Mouse (Mus musculus): Measurements from ENCODE around the gene Srrm2. TPM values are rescaled to one million over a fixed set of nuclear protein-coding genes. Genes with fewer than 3 reads are reported as not detected.

The Srrm2 gene
- polyA plus RNA-seq, 1 experiment: 671 TPM

DNA sequence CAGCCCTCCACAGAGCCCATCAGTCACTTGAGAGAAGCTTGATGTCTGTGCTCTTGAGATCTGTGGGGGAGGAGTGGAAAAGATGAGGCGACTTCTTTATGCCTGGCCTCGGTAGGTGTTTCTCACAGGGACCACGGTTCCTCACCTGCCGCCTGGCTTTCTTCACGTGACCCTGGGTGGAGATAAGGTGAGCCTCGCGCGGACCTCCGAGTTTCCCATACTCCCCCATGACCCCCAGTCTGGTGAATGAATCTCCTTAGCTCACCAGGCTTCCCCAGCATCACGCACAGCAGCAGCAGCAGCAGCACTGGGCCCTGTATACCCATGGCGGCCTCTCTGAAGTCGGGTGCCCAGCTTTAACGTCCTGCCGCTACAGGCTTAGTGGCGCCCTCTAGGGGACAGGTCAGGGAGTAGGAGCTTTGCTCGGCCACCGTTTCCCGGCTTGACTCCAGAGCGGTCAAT, 53.5 kb downstream of the Srrm2 start, which contains the start of the genes Prss32 and Prss41:
Gene Prss32 (plus strand): TSS at position 44 of the 462 bp plus-strand sequence.
Gene Prss41 (minus strand): TSS at position 361 of the 462 bp plus-strand sequence.
- no peak within 1 kb of the TSS for H3K27ac ChIP-seq (ENCODE audit: insufficient read depth, low read length)
- 32% methylated on average over 19 of the region's 19 CpGs for WGBS
- 0 out of 2 replicates have a peak, but pooled peaks cover 2% of the 10 kb centered on the region for H3K27me3 ChIP-seq (ENCODE audit: control insufficient read depth, insufficient read depth, low read length)
- TF ChIP-seq CTCF (IDR thresholded peaks at IDR 0.05; ENCODE audit: extremely low read depth, insufficient read depth, insufficient read length, insufficient replicate concordance) (peak; percentile 78; the same call in 1 of the 2 replicates), POLR2A (IDR thresholded peaks at IDR 0.05; ENCODE audit: low read depth, low read length) (no peak)
- no peaks in the 10 kb centered on the region for H3K36me3 ChIP-seq (ENCODE audit: control insufficient read depth, insufficient read depth, low read length)
- no peak within 1 kb of the TSS for H3K4me3 ChIP-seq (ENCODE audit: extremely low read depth, insufficient read depth, insufficient read length)
- DNase-seq (ENCODE audit: low read depth in 1 of 2, low spot score in 2 of 2): peak in 1 of 2 experiments; percentile 61
- H3K4me1 ChIP-seq (ENCODE audit: control insufficient read depth, insufficient read depth, insufficient read length): no peaks in the 10 kb centered on the region

DNA sequence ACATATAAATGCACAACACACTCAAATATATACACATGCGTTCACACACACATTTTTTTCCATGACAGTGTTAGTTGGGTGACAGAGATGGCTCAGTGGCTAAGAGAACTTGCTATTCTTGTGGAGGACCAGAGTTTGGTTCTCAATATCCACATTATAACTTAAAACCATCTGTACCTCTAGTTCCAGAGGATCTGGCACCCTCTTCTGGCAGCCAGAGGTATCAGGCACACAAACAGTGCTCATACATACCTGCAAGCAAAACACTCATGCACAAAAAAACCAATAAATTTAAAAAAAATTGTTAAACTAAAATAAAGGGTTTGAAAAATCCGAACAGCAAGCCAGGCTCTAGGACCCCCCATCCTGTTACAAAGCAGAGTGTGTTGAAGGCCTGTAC, 59.7 kb downstream of the Srrm2 start:
- WGBS: 83% methylated on average over 2 of the region's 2 CpGs
- no peaks in the 10 kb centered on the region for H3K36me3 ChIP-seq (ENCODE audit: control insufficient read depth, insufficient read depth, low read length)
- DNase-seq (ENCODE audit: low read depth in 1 of 2, low spot score in 2 of 2): no peak
- H3K4me1 ChIP-seq (ENCODE audit: control insufficient read depth, insufficient read depth, insufficient read length): no peaks in the 10 kb centered on the region
- no peak overlapping the region for H3K4me3 ChIP-seq (ENCODE audit: extremely low read depth, insufficient read depth, insufficient read length)
- no peaks in the 10 kb centered on the region for H3K27me3 ChIP-seq (ENCODE audit: control insufficient read depth, insufficient read depth, low read length)
- no peak overlapping the region for H3K27ac ChIP-seq (ENCODE audit: insufficient read depth, low read length)
- TF ChIP-seq CTCF (IDR thresholded peaks at IDR 0.05; ENCODE audit: extremely low read depth, insufficient read depth, insufficient read length, insufficient replicate concordance): no peak
- no peak for TF ChIP-seq POLR2A (IDR thresholded peaks at IDR 0.05; ENCODE audit: low read depth, low read length)

DNA sequence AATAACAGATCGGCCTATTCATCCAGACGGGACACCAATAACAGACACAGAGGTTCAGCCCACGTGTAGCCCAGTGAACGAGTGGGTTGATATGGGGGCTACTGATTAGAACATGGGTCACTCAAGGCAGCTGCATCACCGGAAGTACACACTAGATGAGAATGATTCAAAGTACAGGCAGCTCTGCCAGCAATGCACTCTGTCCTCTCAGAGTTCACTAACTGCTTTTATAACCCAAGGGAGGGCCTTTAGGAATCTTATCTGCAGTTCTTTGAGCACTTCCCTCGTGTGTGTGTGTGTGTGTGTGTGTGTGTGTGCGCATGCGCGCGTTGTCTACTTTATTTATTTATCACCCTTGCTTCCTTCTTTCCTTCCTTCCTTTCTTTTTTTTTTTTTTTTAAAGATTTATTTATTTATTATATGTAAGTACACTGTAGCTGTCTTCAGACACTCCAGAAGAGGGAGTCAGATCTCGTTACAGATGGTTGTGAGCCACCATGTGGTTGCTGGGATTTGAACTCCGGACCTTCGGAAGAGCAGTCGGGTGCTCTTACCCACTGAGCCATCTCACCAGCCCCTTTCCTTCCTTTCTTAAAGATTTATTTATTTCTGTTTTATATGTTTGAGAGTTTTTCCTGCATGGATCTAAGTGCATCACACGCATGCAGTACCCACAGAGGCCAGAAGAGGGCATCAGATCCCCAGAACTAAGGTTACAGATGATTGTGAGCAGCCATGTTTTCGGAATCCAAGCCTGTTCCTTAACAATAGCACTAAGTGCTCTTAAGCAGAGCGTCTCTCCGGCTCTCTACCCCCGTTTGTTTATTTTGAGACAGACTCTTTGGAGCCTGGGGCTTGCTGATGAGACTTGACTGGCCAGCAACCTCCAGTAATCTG, 60.8 kb downstream of the Srrm2 start:
- Histone ChIP-seq H3K4me3 (ENCODE audit: extremely low read depth, insufficient read depth, insufficient read length) (no peak overlapping the region), H3K4me1 (ENCODE audit: control insufficient read depth, insufficient read depth, insufficient read length) (no peaks in the 10 kb centered on the region), H3K27me3 (ENCODE audit: control insufficient read depth, insufficient read depth, low read length) (no peaks in the 10 kb centered on the region), H3K36me3 (ENCODE audit: control insufficient read depth, insufficient read depth, low read length) (no peaks in the 10 kb centered on the region), H3K27ac (ENCODE audit: insufficient read depth, low read length) (no peak overlapping the region)
- TF ChIP-seq CTCF (IDR thresholded peaks at IDR 0.05; ENCODE audit: extremely low read depth, insufficient read depth, insufficient read length, insufficient replicate concordance): peak; percentile 48; the same call in 1 of the 2 replicates
- TF ChIP-seq POLR2A (IDR thresholded peaks at IDR 0.05; ENCODE audit: low read depth, low read length): no peak
- peak in 1 of 2 experiments; percentile 28 for DNase-seq (ENCODE audit: low read depth in 1 of 2, low spot score in 2 of 2)
- 58% methylated on average over 18 of the region's 19 CpGs for WGBS

DNA sequence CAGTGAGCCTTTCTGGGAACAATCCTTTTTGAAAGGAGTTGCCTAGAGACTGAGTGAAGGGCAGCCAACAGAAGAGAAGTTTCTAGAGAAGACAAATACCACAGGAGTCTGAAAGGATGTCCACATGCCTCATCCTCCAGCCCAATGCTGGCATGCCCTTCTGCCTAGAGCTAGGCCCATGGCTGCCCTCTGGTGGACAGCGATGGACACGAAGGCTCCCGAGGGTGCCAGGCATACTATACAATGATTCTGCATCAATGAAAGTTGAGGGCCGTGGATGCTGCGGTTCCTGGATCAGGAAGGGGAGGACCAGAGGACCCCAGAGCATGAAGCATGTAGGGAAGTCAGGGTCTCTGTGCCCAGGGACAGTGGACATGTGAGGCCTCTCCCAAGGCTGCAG, 63.0 kb downstream of the Srrm2 start:
- Histone ChIP-seq H3K27ac (ENCODE audit: insufficient read depth, low read length) (no peak overlapping the region), H3K36me3 (ENCODE audit: control insufficient read depth, insufficient read depth, low read length) (no peaks in the 10 kb centered on the region), H3K27me3 (ENCODE audit: control insufficient read depth, insufficient read depth, low read length) (no peaks in the 10 kb centered on the region), H3K4me3 (ENCODE audit: extremely low read depth, insufficient read depth, insufficient read length) (no peak overlapping the region), H3K4me1 (ENCODE audit: control insufficient read depth, insufficient read depth, insufficient read length) (no peaks in the 10 kb centered on the region)
- TF ChIP-seq POLR2A (IDR thresholded peaks at IDR 0.05; ENCODE audit: low read depth, low read length) (no peak), CTCF (IDR thresholded peaks at IDR 0.05; ENCODE audit: extremely low read depth, insufficient read depth, insufficient read length, insufficient replicate concordance) (peak; percentile 48; the same call in 1 of the 2 replicates)
- WGBS: 41% methylated on average over 5 of the region's 5 CpGs
- peak in 1 of 2 experiments; percentile 46 for DNase-seq (ENCODE audit: low read depth in 1 of 2, low spot score in 2 of 2)

DNA sequence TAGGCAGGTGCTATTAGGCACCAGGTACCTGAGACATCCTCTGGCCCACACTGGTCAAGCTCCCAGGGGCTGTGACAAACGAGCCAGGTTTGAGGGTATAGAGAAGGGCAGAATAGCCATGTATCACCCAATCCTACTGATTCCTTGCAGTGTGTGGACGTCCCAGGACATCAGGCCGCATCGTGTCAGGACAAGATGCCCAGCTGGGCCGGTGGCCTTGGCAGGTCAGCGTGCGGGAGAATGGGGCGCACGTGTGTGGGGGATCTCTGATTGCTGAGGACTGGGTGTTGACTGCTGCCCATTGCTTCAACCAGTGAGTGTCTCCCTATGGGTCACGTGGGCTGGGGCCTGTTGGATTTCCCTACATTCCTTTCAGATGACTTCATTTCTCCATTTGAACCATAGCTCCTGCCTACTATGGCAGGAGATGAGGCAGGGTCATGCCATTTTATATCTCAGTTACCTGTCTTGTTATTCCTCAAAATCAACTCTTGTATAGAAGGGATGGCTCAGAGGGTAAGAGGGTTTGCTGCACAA, 64.0 kb downstream of the Srrm2 start:
- TF ChIP-seq CTCF (IDR thresholded peaks at IDR 0.05; ENCODE audit: extremely low read depth, insufficient read depth, insufficient read length, insufficient replicate concordance): no peak
- no peak for TF ChIP-seq POLR2A (IDR thresholded peaks at IDR 0.05; ENCODE audit: low read depth, low read length)
- H3K4me3 ChIP-seq (ENCODE audit: extremely low read depth, insufficient read depth, insufficient read length): no peak overlapping the region

DNA sequence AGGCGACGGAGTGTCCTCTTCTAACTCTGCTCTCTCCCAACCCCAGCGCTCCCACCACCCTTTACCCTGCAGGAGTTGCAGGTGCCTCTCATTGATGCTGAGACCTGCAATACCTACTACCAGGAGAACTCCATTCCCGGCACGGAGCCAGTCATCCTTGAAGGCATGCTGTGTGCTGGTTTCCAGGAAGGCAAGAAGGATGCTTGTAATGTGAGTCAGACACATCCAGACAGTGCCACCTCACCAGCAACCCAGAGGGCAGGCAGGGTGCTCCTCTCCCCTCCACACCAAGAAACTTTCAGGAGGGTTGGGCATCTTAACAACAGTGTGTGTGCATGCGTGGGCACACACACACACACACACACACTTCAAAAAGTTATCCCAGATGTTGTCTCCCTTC, 66.9 kb downstream of the Srrm2 start:
- 92% methylated on average over 6 of the region's 6 CpGs for WGBS

More for the DNA sequence above, 64.0 kb downstream of the Srrm2 start:
- H3K36me3 ChIP-seq (ENCODE audit: control insufficient read depth, insufficient read depth, low read length): no peaks in the 10 kb centered on the region
- H3K4me1 ChIP-seq (ENCODE audit: control insufficient read depth, insufficient read depth, insufficient read length): no peaks in the 10 kb centered on the region
- no peak for DNase-seq (ENCODE audit: low read depth in 1 of 2, low spot score in 2 of 2)
- H3K27ac ChIP-seq (ENCODE audit: insufficient read depth, low read length): no peak overlapping the region
- 91% methylated on average over 10 of the region's 10 CpGs for WGBS
- no peaks in the 10 kb centered on the region for H3K27me3 ChIP-seq (ENCODE audit: control insufficient read depth, insufficient read depth, low read length)

More for the DNA sequence above, 66.9 kb downstream of the Srrm2 start:
- no peak overlapping the region for H3K4me3 ChIP-seq (ENCODE audit: extremely low read depth, insufficient read depth, insufficient read length)
- TF ChIP-seq CTCF (IDR thresholded peaks at IDR 0.05; ENCODE audit: extremely low read depth, insufficient read depth, insufficient read length, insufficient replicate concordance) (no peak), POLR2A (IDR thresholded peaks at IDR 0.05; ENCODE audit: low read depth, low read length) (no peak)
- no peaks in the 10 kb centered on the region for H3K36me3 ChIP-seq (ENCODE audit: control insufficient read depth, insufficient read depth, low read length)
- H3K27me3 ChIP-seq (ENCODE audit: control insufficient read depth, insufficient read depth, low read length): no peaks in the 10 kb centered on the region
- H3K27ac ChIP-seq (ENCODE audit: insufficient read depth, low read length): no peak overlapping the region
- H3K4me1 ChIP-seq (ENCODE audit: control insufficient read depth, insufficient read depth, insufficient read length): no peaks in the 10 kb centered on the region
- DNase-seq (ENCODE audit: low read depth in 1 of 2, low spot score in 2 of 2): no peak

Measured in spleen, adult 2 months (tissue).